Mouse (Mus musculus) retina, postnatal 1 day (tissue): Measurements from ENCODE around the gene Fa2h.

Experiments used
- DNase-seq: peaks from one replicate; pipeline ENCODE4 v3.0.0-alpha.2; 2012

The Fa2h gene

DNA sequence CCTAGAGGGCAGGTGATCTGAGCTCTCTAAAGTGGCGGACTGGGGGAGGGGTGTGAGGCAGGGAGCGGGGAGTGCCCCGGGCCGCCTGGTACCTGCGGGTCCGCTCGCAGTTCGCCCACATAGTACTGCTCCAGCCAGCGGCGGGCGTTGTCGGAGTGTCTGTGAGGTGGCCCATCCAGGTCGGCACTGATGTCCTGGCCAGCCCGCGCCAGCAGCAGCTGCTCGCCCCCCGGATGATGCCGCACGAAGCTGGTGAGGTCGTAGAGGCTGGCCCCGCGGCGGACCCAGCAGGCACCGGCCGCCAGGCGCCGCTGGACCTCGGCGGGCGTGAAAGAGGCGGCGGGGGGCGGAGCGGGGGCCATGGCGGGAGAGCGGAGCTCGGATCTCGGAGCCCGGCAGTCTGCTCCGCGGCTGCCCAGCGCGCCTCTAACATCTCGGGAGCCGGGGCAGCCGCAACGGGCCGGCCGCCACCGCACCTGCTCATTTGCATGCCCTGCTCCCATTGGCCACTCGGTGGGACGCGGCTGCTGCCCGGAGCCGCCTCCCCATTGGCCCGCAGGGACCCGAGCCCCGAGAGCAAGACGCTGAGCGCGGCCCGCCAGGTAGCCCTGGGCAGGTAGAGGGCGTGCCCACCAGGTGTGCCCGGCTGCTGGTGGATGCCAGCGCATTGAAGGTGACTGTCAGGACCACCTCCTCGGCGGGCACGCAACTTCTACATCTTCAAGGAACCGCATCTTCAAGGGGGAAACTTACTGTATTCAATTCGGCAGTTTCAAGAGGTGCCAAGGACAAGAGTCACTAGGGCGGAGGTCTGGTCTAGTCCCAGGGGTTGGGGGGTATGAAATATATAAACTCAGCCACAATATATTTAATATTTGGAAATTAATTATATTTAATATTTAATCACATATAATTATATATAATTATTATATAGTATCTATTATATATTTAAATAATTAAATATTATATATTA, at the start of gene Fa2h:
Gene Fa2h, minus strand, starts transcription at position 434 of the 973 bp plus-strand sequence.
- peak; percentile 90 for DNase-seq

GRCm38 (mm10) chr8:111439189-111439588, 45.6 kb upstream of the Fa2h start:
- DNase-seq, result peak; percentile 73

DNA sequence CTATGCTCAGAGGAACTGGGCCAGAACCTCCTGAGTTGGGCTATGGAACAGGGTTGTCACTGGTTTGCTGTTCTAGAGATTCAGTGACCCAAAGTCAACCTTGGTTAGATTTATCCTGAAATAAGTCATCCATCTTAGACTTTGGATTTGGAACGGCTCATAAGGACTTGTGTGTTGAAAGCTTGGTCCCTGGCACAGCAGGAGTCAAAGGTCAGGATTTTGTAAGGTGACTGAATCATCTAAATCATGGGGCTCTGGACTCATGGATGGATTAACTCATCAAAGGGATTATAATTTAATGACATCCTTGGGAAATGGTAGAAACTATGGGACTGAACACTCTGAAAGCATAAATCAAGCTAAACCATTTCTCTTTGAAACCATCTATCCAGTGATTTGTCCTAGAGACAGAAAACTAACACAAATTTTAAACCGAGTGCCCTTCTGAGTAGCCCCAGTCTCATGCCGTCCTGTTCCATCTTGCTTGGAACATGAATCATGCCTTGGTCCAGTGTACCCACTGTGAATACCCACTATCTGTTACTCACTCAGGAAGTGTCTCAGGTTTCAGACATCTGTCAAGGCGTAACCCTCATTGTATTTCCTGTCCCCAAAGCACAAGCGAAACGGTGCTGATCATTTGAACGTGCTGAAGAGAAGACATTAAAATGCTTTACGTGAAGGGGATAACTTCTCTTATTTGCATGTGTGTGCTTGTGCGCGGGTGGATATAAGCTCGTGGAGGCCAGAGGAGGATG, 41.6 kb upstream of the Fa2h start:
- no peak for DNase-seq

- no peak for DNase-seq
Observed at GRCm38 (mm10) chr8:111424646-111425045, 31.0 kb upstream of the Fa2h start.

GRCm38 (mm10) chr8:111424181-111424580, 30.6 kb upstream of the Fa2h start:
- DNase-seq, result no peak

DNA sequence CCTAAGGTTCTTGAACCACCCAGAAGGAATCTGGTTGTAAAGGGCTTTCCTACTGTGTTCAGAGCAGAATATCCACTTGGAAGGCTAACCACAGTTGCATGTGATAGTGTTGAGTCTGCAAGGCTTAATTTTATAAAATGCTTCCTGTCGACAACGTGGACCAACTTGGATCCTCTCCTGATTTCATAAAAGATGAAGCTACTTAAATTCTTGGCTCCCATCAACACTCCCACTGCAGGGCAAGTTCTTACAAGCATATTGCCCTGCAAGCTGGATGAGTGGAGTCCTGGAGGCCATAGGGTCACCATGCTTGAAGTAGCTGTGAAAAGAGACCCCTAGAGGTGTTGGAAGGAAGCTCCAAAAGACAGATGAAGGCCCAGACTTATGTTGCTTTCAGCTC, 29.0 kb upstream of the Fa2h start:
- no peak for DNase-seq

DNA sequence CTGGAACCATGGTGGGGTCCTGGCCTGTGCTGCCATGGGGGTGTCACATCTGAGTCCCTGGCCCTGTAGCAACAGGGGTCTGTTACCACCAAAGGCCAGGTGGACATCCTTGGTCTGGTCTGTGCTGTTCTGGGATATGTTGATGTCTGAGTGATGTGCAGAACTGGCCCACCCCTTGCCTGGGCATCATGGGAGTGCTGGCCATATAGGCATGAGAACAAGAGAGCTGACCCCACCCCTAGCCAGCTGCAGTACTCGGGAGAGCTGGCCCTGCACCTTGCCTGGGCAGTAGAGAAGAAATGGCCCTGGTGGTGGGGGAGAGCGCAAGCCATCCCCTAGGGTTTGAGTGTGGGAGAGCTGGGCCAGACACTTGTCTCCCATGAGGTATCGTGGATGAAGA, 25.5 kb upstream of the Fa2h start:
- no peak for DNase-seq

GRCm38 (mm10) chr8:111418601-111419000, 25.0 kb upstream of the Fa2h start:
- peak; percentile 48 for DNase-seq

DNA sequence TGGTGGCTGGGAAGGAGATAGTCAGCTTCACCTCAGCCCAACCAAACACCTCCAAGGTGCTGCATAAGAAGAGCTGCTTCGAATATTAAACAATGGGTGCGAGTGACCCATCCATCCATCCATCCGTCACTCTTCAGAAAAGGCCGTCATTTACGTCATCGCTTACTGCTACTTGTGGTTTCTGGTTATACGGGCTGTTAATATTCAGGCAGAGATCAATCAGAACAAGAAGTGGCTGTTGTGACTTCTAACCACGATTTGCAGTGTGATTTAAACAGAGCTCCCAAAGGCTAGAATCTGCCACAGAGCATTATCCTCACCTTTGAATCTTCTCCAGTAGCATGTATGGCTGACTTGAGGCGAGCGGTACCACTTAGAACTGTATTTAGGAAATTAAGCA, 23.6 kb upstream of the Fa2h start:
- DNase-seq, result no peak

DNA sequence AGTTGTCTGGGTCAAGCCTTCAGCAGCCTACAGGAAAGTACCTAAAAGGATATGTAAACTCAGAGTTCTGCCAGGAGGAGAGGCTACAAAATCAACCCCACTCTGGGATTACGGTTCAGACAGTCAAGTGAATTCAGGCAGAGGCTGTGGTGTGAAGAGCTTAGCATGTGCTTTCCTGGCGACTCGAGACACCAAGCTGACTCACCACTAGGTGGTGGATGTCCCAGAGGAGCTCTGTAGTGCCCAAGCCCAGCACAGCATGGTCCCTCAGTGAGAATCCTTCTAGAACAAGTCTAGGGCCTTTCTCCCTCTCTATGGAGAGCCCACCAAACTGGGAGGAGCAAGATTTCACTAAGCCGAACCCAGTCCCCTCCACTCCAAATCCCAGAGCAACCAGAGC, 9.8 kb upstream of the Fa2h start:
- peak; percentile 36 for DNase-seq

DNA sequence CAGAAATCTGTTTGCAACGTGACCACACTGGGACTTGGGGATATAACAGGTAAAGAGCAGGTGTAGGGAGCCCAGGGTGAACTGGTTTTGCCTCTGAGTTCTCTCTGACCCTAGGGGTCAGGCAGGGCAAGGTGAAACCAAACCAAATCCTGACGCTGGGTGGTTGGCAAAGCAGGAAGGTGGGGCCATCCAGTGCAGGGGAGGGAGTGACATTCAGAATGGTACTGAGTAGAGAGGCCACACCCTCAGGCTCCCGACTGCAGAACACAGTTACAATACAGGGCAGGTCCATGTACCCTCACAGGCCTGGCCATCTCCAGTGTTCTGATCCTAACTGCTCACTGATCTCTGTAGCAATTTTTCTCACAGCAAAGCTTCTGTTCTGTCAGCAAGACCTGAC, 2.4 kb downstream of the Fa2h start:
- DNase-seq, result no peak

DNA sequence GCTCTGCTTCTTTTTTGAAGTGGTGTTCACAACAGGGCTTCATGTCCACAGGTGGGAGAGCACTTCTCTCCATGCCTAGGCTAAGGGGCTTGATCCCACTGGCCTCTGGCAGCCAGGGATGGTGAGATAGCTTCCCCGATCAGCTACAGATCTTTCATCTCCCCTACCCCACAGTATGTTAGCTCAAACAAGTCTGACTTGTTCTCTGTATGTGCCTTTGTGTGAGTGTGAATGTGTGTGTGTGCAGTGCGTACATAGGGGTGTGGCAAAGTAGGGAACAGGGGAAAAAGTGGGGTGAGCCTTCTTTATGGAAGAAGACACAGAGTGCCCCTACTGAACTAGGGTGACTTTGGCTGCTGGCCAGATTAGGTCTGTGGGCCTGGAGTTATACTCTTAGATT, 2.8 kb downstream of the Fa2h start:
- DNase-seq, result no peak

- no peak for DNase-seq
Observed at GRCm38 (mm10) chr8:111389581-111389980, 4.0 kb downstream of the Fa2h start.

- no peak for DNase-seq
Observed at GRCm38 (mm10) chr8:111385915-111386314, 7.7 kb downstream of the Fa2h start.

- no peak for DNase-seq
Observed at GRCm38 (mm10) chr8:111384628-111385027, 9.0 kb downstream of the Fa2h start.

DNA sequence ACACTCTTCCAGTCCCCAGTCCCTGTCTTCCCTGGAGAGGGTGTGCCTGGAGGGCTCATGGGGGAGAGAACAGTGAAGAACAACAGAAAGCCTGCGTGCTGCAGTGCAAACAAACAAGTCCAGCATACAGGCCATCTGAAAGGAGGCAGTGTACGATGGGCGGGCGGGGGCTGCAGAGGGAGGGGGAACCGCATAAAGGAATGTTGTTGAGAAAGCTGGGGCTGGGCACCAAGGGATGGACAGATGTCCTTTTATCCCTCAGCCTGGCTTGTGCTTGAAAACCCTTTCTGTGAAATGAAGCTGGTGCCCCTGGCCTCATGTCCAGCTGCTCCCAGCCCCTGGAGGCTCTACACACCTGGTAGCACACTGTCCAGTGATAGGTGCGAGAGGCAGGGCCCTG, 18.4 kb downstream of the Fa2h start:
- DNase-seq, result no peak

DNA sequence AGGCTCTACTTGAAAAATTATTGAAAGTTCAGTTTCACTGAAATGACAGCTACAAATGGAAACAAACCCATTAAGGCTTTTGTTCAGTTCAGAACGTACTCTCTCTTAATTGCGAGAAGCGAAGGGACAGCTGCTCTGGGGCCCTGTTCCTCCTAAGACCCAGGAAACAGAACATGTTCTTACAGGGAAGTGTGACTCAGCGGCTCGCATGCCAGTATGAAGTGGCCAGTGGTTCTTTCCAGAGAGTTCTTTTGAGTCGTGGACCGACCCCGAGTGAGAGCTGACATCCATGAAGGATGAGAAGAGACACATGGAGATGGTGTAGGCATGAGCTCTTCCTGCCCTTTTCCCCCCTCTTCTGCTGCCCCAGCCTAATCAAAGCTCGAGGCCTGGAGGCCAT, 23.9 kb downstream of the Fa2h start:
- no peak for DNase-seq

- DNase-seq, result no peak
Observed at GRCm38 (mm10) chr8:111367350-111367749, 26.3 kb downstream of the Fa2h start.

DNA sequence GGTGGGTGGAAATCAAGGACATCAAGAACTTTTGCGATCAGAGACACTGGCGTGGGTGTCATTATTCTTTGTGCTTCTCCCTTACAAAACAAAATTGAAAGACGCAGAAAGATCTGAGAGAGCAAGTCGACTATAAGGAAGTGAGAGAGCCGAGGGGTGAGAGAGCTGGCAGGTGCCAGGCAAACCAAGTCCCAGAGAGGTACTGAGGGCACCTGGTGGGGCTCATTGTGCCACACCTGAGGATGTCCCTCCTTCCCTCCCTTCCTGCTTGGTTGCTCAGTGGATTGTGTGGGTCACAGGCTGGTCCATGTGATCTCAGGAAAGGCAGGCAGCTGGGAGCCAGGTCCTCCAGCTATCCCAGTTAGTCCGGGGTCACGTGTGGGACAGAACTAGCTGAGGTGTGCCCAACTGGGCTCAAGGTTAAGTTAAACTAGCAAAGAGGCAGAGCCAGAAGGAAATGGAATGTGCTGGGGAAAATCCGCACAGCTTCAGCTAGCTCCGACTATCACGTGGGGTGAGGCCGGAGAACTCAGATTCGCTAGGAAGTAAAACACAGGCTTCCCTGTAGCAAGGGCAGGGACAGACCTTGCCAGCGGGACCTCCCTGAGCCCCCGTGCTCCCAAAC, 26.9 kb downstream of the Fa2h start:
- no peak for DNase-seq

GRCm38 (mm10) chr8:111363489-111363888, 30.1 kb downstream of the Fa2h start:
- DNase-seq, result no peak

GRCm38 (mm10) chr8:111360579-111361209, 32.9 kb downstream of the Fa2h start:
- DNase-seq, result no peak

DNA sequence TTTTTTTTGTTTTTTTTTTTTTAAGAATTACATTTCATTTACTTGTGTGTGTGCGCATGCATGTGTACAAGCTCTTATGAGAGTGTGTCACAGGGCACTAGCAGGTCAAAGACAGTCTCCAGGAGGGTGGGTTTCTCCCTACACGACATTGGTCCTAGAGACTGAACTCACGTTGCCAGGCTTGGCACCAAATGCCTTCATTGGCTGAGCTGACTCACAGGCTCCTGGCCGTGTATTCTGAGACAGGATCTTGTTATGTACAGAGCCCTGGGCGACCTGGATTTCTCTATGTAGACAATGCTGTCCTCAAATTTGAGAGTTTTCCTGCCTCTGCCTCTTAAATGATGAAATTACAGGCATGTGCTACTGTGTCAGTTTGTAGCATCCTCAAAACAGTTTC, 33.7 kb downstream of the Fa2h start:
- no peak for DNase-seq

- no peak for DNase-seq
Observed at GRCm38 (mm10) chr8:111358905-111359304, 34.7 kb downstream of the Fa2h start.
